Mouse (Mus musculus) cerebellum, adult 2 months (tissue): ENCODE data around the gene H2-Ab1. TPM values are rescaled to one million over a fixed set of nuclear protein-coding genes. Genes with fewer than 3 reads are reported as not detected.

Source experiments
- DNase-seq, 2 experiments: peaks; one replicate each; pipeline ENCODE4 v3.0.0; 2021
- H3K27ac ChIP-seq: fragments of 200-500 bp; 2 replicates; pipeline ENCODE4 v1.5.1; 2012; ENCODE audit warnings: low read length, control low read depth, inconsistent platforms; ENCODE audit not compliant: insufficient read depth
- H3K27me3 ChIP-seq: fragments of 200-500 bp; 2 replicates; pipeline ENCODE4 v1.6.1; 2012; ENCODE audit warnings: inconsistent platforms, mild to moderate bottlenecking, low read length, moderate library complexity; ENCODE audit not compliant: control insufficient read depth, insufficient read depth
- H3K4me1 ChIP-seq: fragments of 200-500 bp; 2 replicates; pipeline ENCODE4 v1.6.1; 2011; ENCODE audit warnings: low read length; ENCODE audit not compliant: control insufficient read depth, insufficient read depth
- H3K4me3 ChIP-seq: fragments of 200-500 bp; replicated peaks from 2 replicates; pipeline ENCODE3; 2011; ENCODE audit warnings: mild to moderate bottlenecking, low read depth, low read length, control low read depth; ENCODE audit not compliant: insufficient read depth
- CTCF ChIP-seq: fragments of 200-500 bp; IDR thresholded peaks from 2 replicates; pipeline ENCODE4 v1.5.1; 2011; ENCODE audit warnings: low read depth, mild to moderate bottlenecking, control low read depth, low read length, moderate library complexity, borderline replicate concordance; ENCODE audit not compliant: insufficient read depth
- POLR2A ChIP-seq: fragments of 200-500 bp; IDR thresholded peaks from 2 replicates; pipeline ENCODE4 v1.6.1; 2011; ENCODE audit warnings: low read length, control low read depth, borderline replicate concordance; ENCODE audit not compliant: insufficient read depth
- WGBS: fragments of 180-500 bp; shearing (Covaris S2); methylation state at CpG from one replicate; pipeline ENCODE4 v1.1.7; 2018; 5-methylcytosine and 5-hydroxymethylcytosine counted together
- polyA plus RNA-seq: library from polyadenylated mRNA; depleted of rRNA; stranded (reverse); fragments of >200 nt; gene quantifications from 2 replicates; pipeline ENCODE4 v1.2.3, GENCODE M21; 2012

H2-Ab1 gene
- polyA plus RNA-seq, 1 experiment = 4.0 TPM

DNA sequence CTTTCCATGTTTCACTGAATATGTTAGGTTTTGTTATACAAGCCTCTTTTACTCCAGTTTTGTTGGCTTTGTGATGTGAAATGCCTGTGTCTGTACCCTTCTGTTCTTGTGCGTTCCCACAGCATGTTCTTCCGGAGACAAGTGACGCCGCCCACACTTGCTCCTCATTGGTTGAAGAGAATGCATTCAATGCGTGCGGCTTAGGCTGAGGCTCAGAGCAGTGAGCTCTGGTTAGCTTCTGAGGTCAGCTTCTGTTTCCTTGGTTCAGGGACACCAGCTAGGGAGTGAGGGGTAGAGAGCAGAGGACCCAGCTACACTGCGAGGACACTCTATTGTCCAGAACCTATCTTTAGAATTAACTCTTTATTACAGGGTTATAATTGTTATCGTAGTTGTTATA is 34.1 kb downstream of the H2-Ab1 start:
- H3K4me3 ChIP-seq = no peak overlapping the region
- WGBS = 12% methylated on average over 8 of the region's 8 CpGs
- no peaks in the 10 kb centered on the region for H3K4me1 ChIP-seq
- no peaks in the 10 kb centered on the region for H3K27me3 ChIP-seq
- TF ChIP-seq POLR2A (no peak), CTCF (no peak)
- peak; percentile 25 to 47 for DNase-seq
- no peak overlapping the region for H3K27ac ChIP-seq

DNA sequence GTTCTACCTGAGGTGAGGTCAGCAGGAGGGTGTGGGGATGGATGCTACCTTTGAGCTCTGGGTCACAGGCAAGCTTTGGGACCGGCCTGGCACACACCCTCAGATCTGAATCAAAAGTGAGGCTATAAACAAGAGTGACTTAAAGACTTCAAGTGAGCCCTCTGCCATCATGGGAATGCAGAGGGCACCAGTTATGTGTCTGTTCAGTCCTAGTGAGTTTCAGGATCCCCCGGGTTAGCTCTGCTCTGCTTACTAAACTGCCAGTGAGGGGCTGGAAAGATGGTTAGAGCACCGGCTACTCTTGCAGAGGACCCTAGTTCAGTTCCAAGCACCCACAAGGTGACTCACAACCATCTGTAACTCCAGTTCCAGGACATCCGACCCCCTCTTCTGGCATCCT is 35.1 kb downstream of the H2-Ab1 start:
- Histone ChIP-seq H3K4me3 (no peak overlapping the region), H3K27me3 (no peaks in the 10 kb centered on the region), H3K27ac (no peak overlapping the region), H3K4me1 (no peaks in the 10 kb centered on the region)
- no peak for TF ChIP-seq POLR2A
- no peak for TF ChIP-seq CTCF
- WGBS = 91% methylated on average over 4 of the region's 4 CpGs
- no peak for DNase-seq

DNA sequence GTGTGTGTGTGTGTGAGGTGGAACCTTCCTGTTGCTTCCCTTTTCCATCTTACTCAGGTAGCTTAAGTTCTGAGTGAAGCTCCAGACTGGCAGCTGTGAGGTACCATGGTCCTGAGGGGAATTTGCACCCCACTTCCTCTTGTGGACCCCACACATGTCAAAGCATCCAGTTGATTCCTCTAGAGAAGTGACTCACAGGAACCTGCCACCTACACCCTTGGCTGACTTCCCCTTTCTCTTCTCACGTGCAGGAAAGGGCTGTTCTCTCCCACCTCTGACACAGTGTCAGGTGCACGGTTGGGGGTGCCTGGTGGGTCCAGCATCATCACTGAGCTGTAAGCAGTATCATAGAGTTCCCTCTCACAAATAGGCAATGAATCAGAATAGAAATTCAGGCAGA is 36.0 kb downstream of the H2-Ab1 start:
- no peak for DNase-seq

DNA sequence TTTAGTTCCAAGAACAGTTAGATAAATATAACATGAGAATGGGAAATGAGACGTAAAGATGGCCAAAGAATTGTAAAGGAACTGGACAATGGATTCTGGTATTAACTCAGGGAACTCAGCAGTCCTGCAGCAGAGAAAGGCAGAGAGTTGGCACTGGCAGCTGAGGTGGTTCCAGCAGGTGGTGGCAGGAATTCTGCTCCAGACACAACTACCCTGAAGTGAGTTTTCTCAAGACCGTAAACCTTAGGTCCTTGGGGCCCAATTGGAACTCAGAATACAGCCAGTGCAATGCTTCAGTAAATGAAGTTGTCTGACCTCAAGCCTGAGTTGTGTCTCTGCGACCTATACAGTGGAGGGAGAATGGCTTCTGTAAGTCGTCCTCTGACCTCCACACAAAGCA is 36.8 kb downstream of the H2-Ab1 start:
- H3K4me3 ChIP-seq = no peak overlapping the region
- H3K27me3 ChIP-seq = no peaks in the 10 kb centered on the region
- TF ChIP-seq CTCF (no peak), POLR2A (no peak)
- no peaks in the 10 kb centered on the region for H3K4me1 ChIP-seq
- 73% methylated on average over 4 of the region's 4 CpGs for WGBS
- H3K27ac ChIP-seq = no peak overlapping the region
- DNase-seq = no peak

More for the DNA sequence above, 36.0 kb downstream of the H2-Ab1 start:
- H3K27me3 ChIP-seq = no peaks in the 10 kb centered on the region
- TF ChIP-seq CTCF = no peak
- TF ChIP-seq POLR2A = no peak
- H3K4me1 ChIP-seq = no peaks in the 10 kb centered on the region
- no peak overlapping the region for H3K27ac ChIP-seq
- no peak overlapping the region for H3K4me3 ChIP-seq
- 43% methylated on average over 2 of the region's 2 CpGs for WGBS

DNA sequence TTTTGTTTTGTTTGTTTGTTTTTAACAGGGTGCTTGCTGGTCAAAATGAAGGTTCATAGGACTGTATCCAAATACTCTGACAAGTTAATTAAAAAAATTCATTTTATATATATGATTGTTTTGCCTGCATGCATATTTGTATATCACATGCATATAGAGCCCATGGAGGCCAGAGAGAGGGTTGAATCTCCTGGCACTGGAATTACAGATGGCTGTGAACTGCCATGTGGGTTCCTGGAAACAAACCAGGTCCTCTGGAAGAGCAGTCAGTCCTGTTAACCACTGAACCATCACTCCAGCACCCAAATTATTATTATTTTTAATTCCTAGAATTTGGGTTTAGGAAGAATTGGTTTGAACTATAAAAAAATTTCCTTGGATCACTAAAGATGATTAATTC is 37.8 kb downstream of the H2-Ab1 start:
- no peak for DNase-seq
- TF ChIP-seq CTCF = no peak
- Histone ChIP-seq H3K27me3 (no peaks in the 10 kb centered on the region), H3K4me3 (no peak overlapping the region), H3K27ac (no peak overlapping the region), H3K4me1 (no peaks in the 10 kb centered on the region)

DNA sequence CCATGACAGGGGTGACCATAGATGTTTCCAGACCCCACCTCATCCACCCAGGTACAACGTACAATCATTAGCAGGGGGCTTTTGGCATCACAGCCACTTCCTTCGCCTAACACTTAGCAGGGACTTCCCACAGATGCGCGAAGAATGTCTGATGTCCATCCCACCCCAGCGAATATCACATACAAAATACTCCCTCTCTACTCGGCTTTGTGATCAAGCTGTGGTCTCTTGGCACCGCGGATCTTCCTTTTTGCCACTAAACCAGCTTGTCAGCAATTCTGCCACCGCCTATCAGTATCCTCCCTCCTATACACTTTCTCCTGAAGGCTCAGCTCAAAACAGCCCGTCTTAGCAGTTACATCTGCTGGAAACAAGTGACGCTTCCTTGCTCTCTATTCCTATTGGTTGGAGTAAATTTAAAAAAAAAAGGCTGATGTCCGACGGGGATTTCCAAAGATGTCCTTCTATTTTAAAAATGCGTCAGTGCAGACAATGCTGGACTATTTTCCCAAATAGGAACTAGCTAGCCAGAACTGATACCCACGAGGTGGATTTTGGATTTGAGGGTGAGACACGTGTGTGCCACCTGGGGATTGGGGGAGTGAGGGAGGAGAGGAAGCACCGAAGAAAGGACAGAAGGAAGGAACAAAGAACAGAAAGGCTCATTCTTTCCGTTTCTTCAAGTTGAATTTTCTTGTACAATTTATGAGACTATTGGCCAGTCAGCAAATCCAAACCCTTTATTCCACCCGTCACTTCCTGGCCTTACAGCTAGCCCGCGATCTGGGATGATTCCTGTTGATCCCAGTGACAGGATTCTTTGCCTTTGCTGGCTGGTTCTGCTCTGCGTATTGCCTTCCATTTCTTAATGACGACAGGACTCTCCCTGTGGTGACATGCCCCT is 38.7 kb downstream of the H2-Ab1 start:
- Histone ChIP-seq H3K4me3 (no peak overlapping the region), H3K4me1 (no peaks in the 10 kb centered on the region), H3K27me3 (no peaks in the 10 kb centered on the region), H3K27ac (no peak overlapping the region)
- 21% methylated on average over 23 of the region's 23 CpGs for WGBS
- DNase-seq = peak in 1 of 2 experiments; percentile 32
- no peak for TF ChIP-seq POLR2A

DNA sequence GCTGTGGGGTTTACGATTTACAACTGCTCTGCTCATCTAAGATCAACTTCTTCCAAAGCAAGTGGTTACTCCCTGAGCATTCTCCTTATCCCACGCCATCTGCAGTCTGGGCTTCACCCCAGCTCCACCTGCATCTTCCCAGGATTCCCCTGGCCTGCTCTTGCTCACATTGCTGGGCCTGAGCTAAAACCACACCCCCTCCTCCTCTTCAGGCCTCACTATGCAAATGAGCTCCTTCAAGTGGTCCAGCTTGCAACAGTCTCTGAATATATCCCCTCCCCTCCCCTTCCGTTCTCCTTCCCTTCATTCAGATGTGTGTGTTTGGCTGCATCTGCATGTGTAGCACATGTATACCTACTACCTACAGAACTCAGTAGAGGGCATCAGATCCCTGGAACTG is 41.9 kb downstream of the H2-Ab1 start:
- WGBS = 62% methylated on average over 3 of the region's 3 CpGs
- DNase-seq = no peak
- Histone ChIP-seq H3K27me3 (no peaks in the 10 kb centered on the region), H3K27ac (no peak overlapping the region), H3K4me1 (no peaks in the 10 kb centered on the region), H3K4me3 (no peak overlapping the region)
- TF ChIP-seq POLR2A = no peak
- TF ChIP-seq CTCF = no peak

DNA sequence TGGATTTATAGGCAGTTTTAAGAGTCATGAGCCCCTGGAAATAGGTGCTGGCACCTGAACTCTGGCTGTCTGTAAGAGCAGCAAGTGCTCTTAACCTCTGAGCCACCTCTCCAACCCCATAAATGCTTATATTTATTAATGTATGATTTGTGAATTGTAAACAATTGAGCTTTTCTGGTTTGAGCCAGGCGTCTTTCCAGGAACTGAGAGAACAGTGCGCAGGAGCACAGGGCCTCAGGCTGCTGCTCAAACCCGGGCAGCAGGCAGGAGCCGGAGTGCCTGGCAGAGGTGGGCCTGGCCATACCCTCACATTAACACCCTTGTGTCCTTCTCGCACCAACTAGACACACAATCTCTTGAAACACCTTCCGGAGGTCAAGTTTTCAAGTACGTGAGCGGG is 42.6 kb downstream of the H2-Ab1 start:
- 85% methylated on average over 8 of the region's 8 CpGs for WGBS
- Histone ChIP-seq H3K27me3 (no peaks in the 10 kb centered on the region), H3K27ac (no peak overlapping the region), H3K4me3 (no peak overlapping the region), H3K4me1 (no peaks in the 10 kb centered on the region)
- no peak for DNase-seq
- TF ChIP-seq POLR2A (no peak), CTCF (no peak)
